Mouse (Mus musculus) heart, postnatal 25 days (tissue): ENCODE results near the gene Plekhm1. TPM values are rescaled to one million over a fixed set of nuclear protein-coding genes. Genes with fewer than 3 reads are reported as not detected.
"Not testable (repeated sequence)": the region's sequence is repeated elsewhere in the genome, so short reads cannot be mapped to it uniquely, and the experiment has no call there.

Experiments
- DNase-seq: peaks from one replicate; pipeline ENCODE4 v3.0.0; 2022; ENCODE audit warnings: low spot score
- intact Hi-C: fragments of 180-260 bp; cut with DNase I; formaldehyde crosslinking; loops from one replicate; pipeline ENCODE4 v1.15.1; 2025
- total RNA-seq, 2 experiments: library from RNA; stranded (reverse); gene quantifications; 2 replicates each; pipeline ENCODE4 v1.2.3; 2021

Plekhm1 gene
- total RNA-seq, 2 experiments from 2014 or later: 10.0 to 10.7 TPM

DNA sequence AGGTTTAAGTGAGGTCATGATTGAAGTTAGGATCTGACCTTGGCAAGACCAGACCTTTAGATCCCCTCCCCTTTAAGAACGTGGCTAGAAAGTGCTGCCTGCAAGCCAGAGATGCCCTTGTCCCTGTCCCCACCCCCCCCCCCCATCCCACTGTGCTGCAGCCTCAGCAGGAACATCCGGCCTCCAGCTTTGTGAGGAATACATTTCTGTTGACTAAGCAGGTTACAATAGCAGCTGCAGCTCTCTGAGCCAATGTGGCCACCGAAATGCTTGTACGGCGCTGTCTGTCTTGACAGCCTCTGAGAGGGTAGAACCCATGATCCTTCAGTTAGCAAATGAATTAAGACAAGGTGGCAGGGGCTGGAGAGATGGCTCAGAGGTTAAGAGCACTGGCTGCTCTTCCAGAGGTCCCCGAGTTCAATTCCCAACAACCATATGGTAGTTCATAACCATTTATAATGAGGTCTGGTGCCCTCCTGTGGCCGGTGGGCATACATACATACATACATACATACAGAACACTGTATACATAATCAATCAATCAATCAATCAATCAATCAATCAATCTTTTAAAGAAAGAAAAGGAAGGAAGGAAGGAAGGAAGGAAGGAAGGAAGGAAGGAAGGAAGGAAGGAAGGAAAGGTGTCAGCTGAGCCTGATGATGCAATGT, 81.7 kb downstream of the Plekhm1 start:
- intact Hi-C loops: no loop called here
- DNase-seq: no peak

DNA sequence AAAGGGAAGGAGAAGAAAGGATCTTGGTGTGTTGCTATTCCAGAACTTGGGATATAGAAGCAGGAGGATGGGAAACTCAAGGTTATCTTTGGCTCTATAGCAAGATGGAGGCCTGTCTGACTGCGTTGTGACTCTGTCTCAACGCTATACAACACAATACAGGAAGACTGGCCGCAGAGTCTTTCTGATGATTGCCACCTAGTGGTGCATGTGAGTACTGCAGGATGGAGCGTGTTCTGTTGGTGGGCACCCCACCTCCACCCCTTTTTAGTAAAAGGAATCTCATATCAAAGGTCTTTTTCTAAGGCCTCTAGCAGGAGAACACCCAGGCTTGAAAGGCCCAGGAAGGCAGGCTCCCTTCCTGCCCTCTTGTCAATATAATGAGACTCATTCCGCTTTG, 85.5 kb downstream of the Plekhm1 start:
- intact Hi-C loops: loop anchor here (5.0 kb wide), 1 partner anchor 60 kb away; the partner anchor contains the start of gene Map3k14
- no peak for DNase-seq

DNA sequence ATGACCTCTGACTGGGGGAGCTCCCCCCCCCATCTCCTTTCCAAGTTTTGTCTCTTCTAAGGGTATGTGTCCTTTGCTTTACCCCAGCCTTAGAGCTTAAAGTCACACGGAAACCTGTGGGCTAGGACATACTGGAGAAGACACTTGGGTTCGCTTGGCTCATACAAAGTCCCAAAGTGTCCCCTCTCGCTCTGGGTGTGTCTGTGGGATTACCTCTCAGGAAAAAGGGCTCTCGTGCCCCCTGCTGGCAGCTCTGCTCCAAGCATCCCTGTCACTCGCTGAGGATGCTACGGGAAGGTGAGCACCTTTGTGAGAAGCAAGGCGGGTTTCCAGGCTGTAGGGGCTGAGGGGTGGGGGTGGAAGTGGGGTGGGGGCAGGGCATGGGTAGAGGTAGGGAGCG, 87.3 kb downstream of the Plekhm1 start:
- intact Hi-C loops: loop anchor here (1.0 to 5.0 kb wide), 3 partner anchors 58 to 157 kb away; partner anchors contain the start of gene Map3k14
- DNase-seq: no peak

DNA sequence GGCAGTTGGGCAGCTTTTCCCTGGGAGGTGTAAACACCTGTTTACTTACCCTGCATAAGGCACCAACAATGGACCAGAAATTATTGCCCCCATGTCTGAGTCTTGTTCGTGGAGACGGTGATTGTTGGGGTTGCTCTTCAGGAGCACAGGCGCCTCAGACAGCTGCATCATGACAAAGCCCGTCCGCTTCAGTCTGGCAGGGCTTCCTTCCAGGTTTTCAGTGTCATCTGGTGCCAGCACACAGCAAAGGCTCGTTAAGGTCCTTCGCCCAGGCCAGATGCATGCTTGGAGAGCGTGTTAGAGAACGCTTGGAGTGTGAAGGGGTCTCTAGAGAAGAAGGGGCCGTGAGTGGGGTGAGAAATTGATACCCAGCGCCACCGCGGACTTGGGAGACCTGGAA, 87.8 kb downstream of the Plekhm1 start:
- no peak for DNase-seq
- intact Hi-C loops: loop anchor here (1.0 to 5.0 kb wide), 3 partner anchors 57 to 156 kb away; partner anchors contain the start of gene Map3k14

DNA sequence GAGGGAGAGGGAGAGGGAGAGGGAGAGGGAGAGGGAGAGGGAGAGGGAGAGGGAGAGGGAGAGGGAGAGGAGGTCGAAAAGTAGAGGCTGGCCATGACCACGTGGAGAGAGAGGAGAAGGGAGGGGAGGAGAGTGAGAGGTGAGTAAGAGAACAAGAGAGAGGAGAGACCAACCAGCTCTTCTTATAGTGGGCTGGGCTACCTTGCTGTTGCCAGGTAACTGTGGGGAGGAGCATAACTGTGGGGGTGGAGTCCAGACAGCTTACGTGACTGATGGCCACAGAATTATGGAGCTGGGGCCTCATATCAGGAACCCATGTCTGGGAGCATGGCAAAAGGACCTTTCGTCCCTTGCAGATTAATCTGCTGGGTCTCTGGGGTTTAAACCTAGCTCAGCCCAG, 89.7 kb downstream of the Plekhm1 start:
- intact Hi-C loops, DNase-seq: not testable (repeated sequence)

DNA sequence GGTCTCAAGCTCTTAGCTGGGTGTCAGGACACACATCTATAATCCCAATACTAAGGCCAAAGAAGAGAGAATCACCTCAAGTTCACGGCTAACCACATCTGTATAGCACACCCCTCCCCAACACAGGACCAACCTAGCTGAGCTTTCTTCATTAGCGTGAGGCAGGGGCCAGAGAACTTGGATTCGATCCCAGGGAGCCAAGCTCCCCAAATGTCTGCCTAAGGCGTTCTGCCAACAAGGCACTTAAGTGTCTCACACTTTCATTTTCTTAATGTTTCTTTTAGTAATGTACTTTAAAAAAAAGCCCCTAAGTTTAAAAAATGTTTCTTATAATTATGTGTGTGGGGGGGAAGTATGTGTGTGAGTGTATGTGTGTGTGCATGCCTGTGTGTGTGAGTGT, 91.8 kb downstream of the Plekhm1 start:
- intact Hi-C loops: no loop called here
- DNase-seq: no peak

DNA sequence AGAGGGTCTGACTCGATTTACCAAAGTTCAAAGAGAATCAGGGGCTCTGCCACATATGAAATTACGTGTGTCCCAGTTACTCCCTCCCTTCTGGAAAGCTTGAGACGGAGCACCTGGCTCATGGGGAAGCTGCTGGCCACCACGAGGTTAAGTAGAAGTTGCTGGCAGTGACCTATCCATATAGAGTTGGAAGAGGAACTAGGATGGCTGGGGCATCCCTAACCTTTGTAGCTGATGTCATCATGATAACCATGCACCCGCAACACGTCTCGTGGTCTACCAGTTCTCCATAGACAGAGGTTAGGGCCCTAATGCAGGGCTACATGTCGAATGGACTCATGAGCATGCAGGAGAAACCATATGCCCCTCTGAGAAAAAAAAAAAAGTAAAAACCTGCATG, 92.3 kb downstream of the Plekhm1 start:
- DNase-seq: no peak
- intact Hi-C loops: no loop called here

DNA sequence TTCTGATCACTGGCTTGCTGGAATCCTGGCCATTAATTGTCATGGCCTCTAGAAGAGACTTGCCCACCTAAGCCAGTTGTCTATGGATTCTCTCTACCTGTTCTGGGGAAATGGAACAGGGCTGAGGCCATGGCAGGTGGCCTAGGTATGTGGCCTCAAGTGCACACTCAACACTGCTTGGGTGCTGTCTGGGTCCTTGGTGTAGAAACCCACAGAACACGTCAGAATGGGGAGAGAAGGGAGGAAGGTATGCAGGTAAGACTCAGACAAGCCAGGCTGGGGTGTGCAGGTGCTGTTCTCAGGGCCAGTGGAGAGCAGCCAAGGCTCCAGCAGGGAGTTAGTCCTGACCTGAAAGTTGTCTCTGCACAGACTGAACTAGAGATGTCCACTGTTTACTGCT, 94.4 kb downstream of the Plekhm1 start:
- intact Hi-C loops: no loop called here
- DNase-seq: no peak

DNA sequence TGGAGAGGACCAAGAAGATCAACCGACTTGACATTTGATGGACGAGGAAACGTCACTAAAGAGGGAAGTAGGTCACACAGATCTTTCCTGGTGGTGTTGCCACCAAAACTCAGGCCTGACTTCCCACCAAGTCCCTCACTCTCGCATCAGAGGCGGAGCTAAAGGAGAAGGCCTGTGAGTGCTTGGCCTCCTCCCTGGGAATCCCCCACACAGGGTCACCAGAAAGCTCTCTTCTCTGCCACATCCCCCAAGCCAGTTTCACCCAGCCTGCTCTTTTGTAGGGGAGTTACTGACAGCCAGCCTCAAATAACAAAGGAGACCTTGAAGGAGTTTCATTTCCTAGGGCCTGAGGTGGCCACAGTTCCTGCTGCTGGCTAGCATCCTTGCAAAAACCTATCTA, 97.1 kb downstream of the Plekhm1 start:
- DNase-seq: no peak
- intact Hi-C loops: no loop called here

DNA sequence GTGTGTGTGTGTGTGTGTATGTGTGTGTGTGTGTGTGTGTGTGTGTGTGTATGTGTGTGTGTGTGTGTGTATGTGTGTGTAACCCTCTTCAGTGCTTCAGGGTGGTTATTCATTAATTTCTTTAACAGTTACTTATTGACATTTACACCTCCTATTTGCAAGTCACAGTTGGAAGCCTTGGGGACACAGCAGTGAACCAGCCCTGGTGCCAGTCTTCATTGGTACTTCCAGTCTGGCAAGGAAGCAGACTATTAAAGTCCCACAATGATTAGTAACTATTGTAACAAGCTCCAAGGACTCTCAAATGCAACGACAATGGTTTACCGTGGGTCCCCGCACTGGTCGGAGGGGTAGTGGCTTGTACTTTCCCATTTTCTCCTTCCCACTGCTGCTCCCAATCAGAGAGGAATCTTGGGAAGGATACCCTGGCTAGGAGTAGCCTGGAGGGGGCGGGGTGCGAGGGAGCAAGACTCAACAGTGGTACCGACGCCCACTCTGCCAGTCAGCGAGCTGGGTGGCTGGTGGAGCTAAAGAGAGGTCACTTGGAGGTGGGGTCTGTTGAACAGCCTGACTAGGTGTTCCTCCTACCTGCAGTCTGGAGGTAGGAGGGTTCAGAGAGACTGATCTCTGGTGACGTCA, 97.6 kb downstream of the Plekhm1 start:
- intact Hi-C loops: no loop called here
- DNase-seq: no peak

Other genes starting within 250 kb of the Plekhm1 start
- 10 to 100 TPM; 15.1 to 18.2 TPM for gene Fmnl1, start 241.6 kb downstream of the Plekhm1 start, total RNA-seq
- gene 1700023F06Rik, start 204.1 kb downstream of the Plekhm1 start, total RNA-seq: not detected
- gene Spata32, start 194.3 kb downstream of the Plekhm1 start, total RNA-seq: not detected
- gene Map3k14, start 145.2 kb downstream of the Plekhm1 start, total RNA-seq: 1 to 10 TPM; 2.7 to 2.9 TPM
- gene Arhgap27, start 49.0 kb downstream of the Plekhm1 start, total RNA-seq: 10 to 100 TPM; 13.9 to 17.8 TPM
- not detected for gene Lrrc37a, start 91.9 kb upstream of the Plekhm1 start, total RNA-seq
- not detected for gene Gm884, start 208.5 kb upstream of the Plekhm1 start, total RNA-seq
- not detected for gene Lyzl6, start 226.2 kb upstream of the Plekhm1 start, total RNA-seq
- gene Rprml, start 236.9 kb upstream of the Plekhm1 start, total RNA-seq: not detected